Mouse (Mus musculus) embryo, embryonic 11 days (tissue): ENCODE data around the gene Rbmy.
"Not testable (repeated sequence)": the region's sequence is repeated elsewhere in the genome, so short reads cannot be mapped to it uniquely, and the experiment has no call there.

Experiments
- DNase-seq: peaks from one replicate; pipeline ENCODE4 v3.0.0-alpha.2; 2015

Rbmy gene

DNA sequence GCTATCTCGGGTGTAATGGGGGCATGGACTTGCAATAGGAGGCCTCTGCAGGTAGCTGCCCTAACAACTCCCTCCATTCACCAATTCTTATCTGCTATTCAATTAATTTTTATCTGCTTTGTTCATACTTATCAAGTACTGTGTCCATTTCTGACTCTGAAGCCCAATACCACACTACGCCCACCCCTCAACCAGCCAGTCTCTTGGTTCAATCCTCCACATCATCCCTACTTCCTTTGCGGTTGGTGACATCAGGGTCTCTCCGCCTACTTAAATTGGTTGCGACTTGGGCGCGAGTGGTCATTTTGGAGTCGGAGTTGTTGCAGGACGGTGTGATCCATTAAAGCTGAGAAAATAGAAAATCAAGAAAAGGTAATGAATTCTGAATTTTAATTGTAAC is at the start of gene Rbmy, which contains the start of gene Gm10256:
Gene Rbmy (plus strand): TSS at position 301 of the 400 bp plus-strand sequence.
Gene Gm10256 (plus strand): TSS at position 320 of the 400 bp plus-strand sequence.
- not testable (repeated sequence) for DNase-seq

DNA sequence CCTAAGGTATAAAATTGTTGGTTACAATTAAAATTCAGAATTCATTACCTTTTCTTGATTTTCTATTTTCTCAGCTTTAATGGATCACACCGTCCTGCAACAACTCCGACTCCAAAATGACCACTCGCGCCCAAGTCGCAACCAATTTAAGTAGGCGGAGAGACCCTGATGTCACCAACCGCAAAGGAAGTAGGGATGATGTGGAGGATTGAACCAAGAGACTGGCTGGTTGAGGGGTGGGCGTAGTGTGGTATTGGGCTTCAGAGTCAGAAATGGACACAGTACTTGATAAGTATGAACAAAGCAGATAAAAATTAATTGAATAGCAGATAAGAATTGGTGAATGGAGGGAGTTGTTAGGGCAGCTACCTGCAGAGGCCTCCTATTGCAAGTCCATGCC is 34.4 kb upstream of the Rbmy start, which contains the start of gene Gm4064:
Gene Gm4064 (minus strand): TSS at position 101 of the 400 bp plus-strand sequence.
- not testable (repeated sequence) for DNase-seq
